Mouse (Mus musculus) embryonic facial prominence, embryonic 13.5 days (tissue): ENCODE data around the gene Wnt5b. TPM values are rescaled to one million over a fixed set of nuclear protein-coding genes. Genes with fewer than 3 reads are reported as not detected.

Experiments
- ATAC-seq: fragments of 200-750 bp; cut with Nextera tagmentation; 2 replicates; pipeline ENCODE4 v1.8.0; 2017; ENCODE audit warnings: low read depth; ENCODE audit not compliant: insufficient number of reproducible peaks, insufficient read depth, low FRiP score, low TSS enrichment
- H3K27ac ChIP-seq: fragments of 300-500 bp; sonication (generic); 2 replicates; pipeline ENCODE4 v1.5.1; 2015; ENCODE audit warnings: moderate library complexity, mild to moderate bottlenecking, inconsistent platforms
- H3K27me3 ChIP-seq: fragments of 300-500 bp; sonication (generic); 2 replicates; pipeline ENCODE4 v1.6.1; 2015; ENCODE audit warnings: mild to moderate bottlenecking, inconsistent platforms
- H3K36me3 ChIP-seq: fragments of 300-500 bp; sonication (generic); 2 replicates; pipeline ENCODE4 v1.6.1; 2015; ENCODE audit warnings: mild to moderate bottlenecking, inconsistent platforms
- H3K4me1 ChIP-seq: fragments of 300-500 bp; sonication (generic); 2 replicates; pipeline ENCODE4 v1.6.1; 2015; ENCODE audit warnings: inconsistent platforms
- H3K4me2 ChIP-seq: fragments of 300-500 bp; sonication (generic); 2 replicates; pipeline ENCODE4 v1.6.1; 2015; ENCODE audit warnings: moderate library complexity, mild to moderate bottlenecking, inconsistent platforms
- H3K4me3 ChIP-seq: fragments of 300-500 bp; sonication (generic); 2 replicates; pipeline ENCODE4 v1.5.1; 2015; ENCODE audit warnings: mild to moderate bottlenecking, inconsistent platforms
- H3K9ac ChIP-seq: fragments of 300-500 bp; sonication (generic); 2 replicates; pipeline ENCODE4 v1.6.1; 2015; ENCODE audit warnings: mild to moderate bottlenecking, inconsistent platforms
- H3K9me3 ChIP-seq: fragments of 300-500 bp; sonication (generic); 2 replicates; pipeline ENCODE4 v1.6.1; 2016; ENCODE audit warnings: inconsistent platforms
- WGBS: fragments of 180-500 bp; shearing (Covaris S2); methylation state at CpG from one replicate; pipeline ENCODE4 v1.1.7; 2015; ENCODE audit warnings: mixed read lengths; 5-methylcytosine and 5-hydroxymethylcytosine counted together
- polyA plus RNA-seq: library from polyadenylated mRNA; unstranded; fragments of >200 nt; fragmentation: Nextera tagmentation; extraction: Ambion mirVana; gene quantifications from 2 replicates; pipeline ENCODE4 v1.2.1, GENCODE M21; 2015

The Wnt5b gene
- polyA plus RNA-seq, 1 experiment from 2014 or later, result 11.1 TPM

- no peak overlapping the region for H3K4me2 ChIP-seq
- no peaks in the 10 kb centered on the region for H3K27me3 ChIP-seq
- 16% methylated on average over 5 of the region's 5 CpGs for WGBS
- no peak overlapping the region for H3K4me3 ChIP-seq
- H3K36me3 ChIP-seq, result no peaks in the 10 kb centered on the region
- peaks cover 14% of the 10 kb centered on the region; the same call in 1 of the 2 replicates for H3K4me1 ChIP-seq
- H3K9ac ChIP-seq, result no peak overlapping the region
- H3K27ac ChIP-seq, result 0 out of 2 replicates have a peak overlapping the region, but pooled peaks have one; percentile 39
- ATAC-seq, result peak; percentile 69; the same call in 1 of the 2 replicates
- H3K9me3 ChIP-seq, result no peaks in the 10 kb centered on the region
Observed at GRCm38 (mm10) chr6:119499271-119499670, 44.9 kb downstream of the Wnt5b start.

GRCm38 (mm10) chr6:119492630-119493014 is 51.5 kb downstream of the Wnt5b start:
- Histone ChIP-seq H3K9me3 (no peaks in the 10 kb centered on the region), H3K4me2 (no peak overlapping the region), H3K4me3 (no peak overlapping the region), H3K36me3 (no peaks in the 10 kb centered on the region), H3K9ac (no peak overlapping the region), H3K27ac (no peak overlapping the region), H3K4me1 (peaks cover 21% of the 10 kb centered on the region), H3K27me3 (no peaks in the 10 kb centered on the region)
- 39% methylated on average over 7 of the region's 7 CpGs for WGBS
- ATAC-seq, result no peak

- 50% methylated on average over 9 of the region's 9 CpGs for WGBS
- no peak overlapping the region for H3K9ac ChIP-seq
- no peaks in the 10 kb centered on the region for H3K27me3 ChIP-seq
- H3K27ac ChIP-seq, result no peak overlapping the region
- H3K4me1 ChIP-seq, result peaks cover 21% of the 10 kb centered on the region
- no peaks in the 10 kb centered on the region for H3K9me3 ChIP-seq
- H3K4me2 ChIP-seq, result no peak overlapping the region
- no peak for ATAC-seq
- H3K4me3 ChIP-seq, result no peak overlapping the region
- no peaks in the 10 kb centered on the region for H3K36me3 ChIP-seq
Observed at GRCm38 (mm10) chr6:119491997-119492629, 52.0 kb downstream of the Wnt5b start.

GRCm38 (mm10) chr6:119491006-119491405 is 53.1 kb downstream of the Wnt5b start:
- 30% methylated on average over 11 of the region's 11 CpGs for WGBS
- H3K36me3 ChIP-seq, result no peaks in the 10 kb centered on the region
- peak overlapping the region; percentile 49; the same call in 1 of the 2 replicates for H3K4me2 ChIP-seq
- no peak overlapping the region for H3K27ac ChIP-seq
- no peak for ATAC-seq
- peaks cover 26% of the 10 kb centered on the region for H3K4me1 ChIP-seq
- H3K27me3 ChIP-seq, result no peaks in the 10 kb centered on the region
- H3K4me3 ChIP-seq, result no peak overlapping the region
- H3K9ac ChIP-seq, result 0 out of 2 replicates have a peak overlapping the region, but pooled peaks have one; percentile 40
- no peaks in the 10 kb centered on the region for H3K9me3 ChIP-seq

GRCm38 (mm10) chr6:119490549-119490948 is 53.6 kb downstream of the Wnt5b start:
- WGBS, result 17% methylated on average over 11 of the region's 11 CpGs
- H3K9me3 ChIP-seq, result no peaks in the 10 kb centered on the region
- peak overlapping the region; percentile 61 for H3K9ac ChIP-seq
- peak overlapping the region; percentile 14; the same call in 1 of the 2 replicates for H3K4me3 ChIP-seq
- H3K36me3 ChIP-seq, result no peaks in the 10 kb centered on the region
- peak overlapping the region; percentile 49 for H3K4me2 ChIP-seq
- H3K27me3 ChIP-seq, result no peaks in the 10 kb centered on the region
- no peak for ATAC-seq
- 0 out of 2 replicates have a peak overlapping the region, but pooled peaks have one; percentile 12 for H3K27ac ChIP-seq
- peaks cover 29% of the 10 kb centered on the region for H3K4me1 ChIP-seq

GRCm38 (mm10) chr6:119489765-119490164 is 54.4 kb downstream of the Wnt5b start:
- peaks cover 32% of the 10 kb centered on the region for H3K4me1 ChIP-seq
- H3K9me3 ChIP-seq, result no peaks in the 10 kb centered on the region
- no peak overlapping the region for H3K27ac ChIP-seq
- H3K4me3 ChIP-seq, result no peak overlapping the region
- WGBS, result 3% methylated on average over 5 of the region's 5 CpGs
- peaks cover 3% of the 10 kb centered on the region for H3K36me3 ChIP-seq
- no peaks in the 10 kb centered on the region for H3K27me3 ChIP-seq
- peak overlapping the region; percentile 49 for H3K4me2 ChIP-seq
- ATAC-seq, result no peak
- H3K9ac ChIP-seq, result no peak overlapping the region

DNA sequence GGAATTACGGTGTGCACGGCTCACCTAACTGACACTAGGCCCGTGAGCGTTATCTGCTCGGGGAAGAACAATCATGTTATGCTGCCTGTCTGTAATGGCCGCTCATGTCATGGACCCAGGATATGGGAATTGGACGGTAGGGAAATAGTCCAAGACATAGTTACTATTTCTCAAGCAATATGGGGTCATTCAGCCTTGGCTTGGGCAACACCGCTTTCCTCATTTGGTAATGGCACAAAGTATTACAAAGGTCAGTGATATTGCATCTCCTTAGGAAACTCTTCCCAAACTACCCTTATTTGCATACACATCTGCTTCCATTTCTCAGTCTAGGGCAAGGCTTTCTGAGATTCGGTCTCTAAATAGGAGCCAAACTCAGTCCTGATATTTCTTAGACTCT is 56.5 kb downstream of the Wnt5b start:
- 84% methylated on average over 9 of the region's 9 CpGs for WGBS
- H3K36me3 ChIP-seq, result peaks cover 22% of the 10 kb centered on the region
- H3K27me3 ChIP-seq, result no peaks in the 10 kb centered on the region
- no peak overlapping the region for H3K9ac ChIP-seq
- no peak overlapping the region for H3K4me2 ChIP-seq
- ATAC-seq, result no peak
- peaks cover 52% of the 10 kb centered on the region for H3K4me1 ChIP-seq
- no peak overlapping the region for H3K4me3 ChIP-seq
- no peaks in the 10 kb centered on the region for H3K9me3 ChIP-seq
- no peak overlapping the region for H3K27ac ChIP-seq

GRCm38 (mm10) chr6:119487085-119487458 is 57.1 kb downstream of the Wnt5b start:
- Histone ChIP-seq H3K4me1 (peaks cover 53% of the 10 kb centered on the region), H3K4me2 (no peak overlapping the region), H3K36me3 (peaks cover 22% of the 10 kb centered on the region), H3K9me3 (no peaks in the 10 kb centered on the region), H3K27ac (no peak overlapping the region), H3K4me3 (no peak overlapping the region), H3K9ac (no peak overlapping the region), H3K27me3 (no peaks in the 10 kb centered on the region)
- 88% methylated on average over 7 of the region's 7 CpGs for WGBS
- no peak for ATAC-seq

GRCm38 (mm10) chr6:119486381-119487084 is 57.6 kb downstream of the Wnt5b start:
- H3K9me3 ChIP-seq, result no peaks in the 10 kb centered on the region
- peaks cover 22% of the 10 kb centered on the region for H3K36me3 ChIP-seq
- H3K4me2 ChIP-seq, result no peak overlapping the region
- H3K27ac ChIP-seq, result no peak overlapping the region
- H3K4me3 ChIP-seq, result no peak overlapping the region
- no peak overlapping the region for H3K9ac ChIP-seq
- ATAC-seq, result no peak
- no peaks in the 10 kb centered on the region for H3K27me3 ChIP-seq
- WGBS, result 78% methylated on average over 12 of the region's 12 CpGs
- peaks cover 57% of the 10 kb centered on the region for H3K4me1 ChIP-seq

- H3K4me2 ChIP-seq, result no peak overlapping the region
- no peak overlapping the region for H3K4me3 ChIP-seq
- peaks cover 56% of the 10 kb centered on the region for H3K4me1 ChIP-seq
- H3K9me3 ChIP-seq, result no peaks in the 10 kb centered on the region
- peaks cover 29% of the 10 kb centered on the region for H3K36me3 ChIP-seq
- no peak overlapping the region for H3K27ac ChIP-seq
- 10% methylated on average over 2 of the region's 2 CpGs for WGBS
- ATAC-seq, result no peak
- no peaks in the 10 kb centered on the region for H3K27me3 ChIP-seq
- no peak overlapping the region for H3K9ac ChIP-seq
Observed at GRCm38 (mm10) chr6:119485486-119485885, 58.7 kb downstream of the Wnt5b start.

GRCm38 (mm10) chr6:119482958-119483600 is 61.1 kb downstream of the Wnt5b start:
- peaks cover 59% of the 10 kb centered on the region for H3K4me1 ChIP-seq
- no peak for ATAC-seq
- no peaks in the 10 kb centered on the region for H3K27me3 ChIP-seq
- H3K27ac ChIP-seq, result 0 out of 2 replicates have a peak overlapping the region, but pooled peaks have one; percentile 17
- H3K4me2 ChIP-seq, result peak overlapping the region; percentile 100
- H3K36me3 ChIP-seq, result peaks cover 32% of the 10 kb centered on the region
- peak overlapping the region; percentile 26 for H3K4me3 ChIP-seq
- 43% methylated on average over 16 of the region's 16 CpGs for WGBS
- peak overlapping the region; percentile 61 for H3K9ac ChIP-seq
- H3K9me3 ChIP-seq, result no peaks in the 10 kb centered on the region
